Mouse (Mus musculus) megakaryocyte-erythroid progenitor cell, adult 5 weeks (primary cell): ENCODE measurements around the gene Fam114a1. TPM values are rescaled to one million over a fixed set of nuclear protein-coding genes. Genes with fewer than 3 reads are reported as not detected.

Experiments used
- polyA plus RNA-seq: library from polyadenylated mRNA; stranded (reverse); fragments of >175 nt; gene quantifications from 2 replicates; pipeline ENCODE4 v1.2.3, GENCODE M21; 2012

Gene Fam114a1
- polyA plus RNA-seq: 2.1 and 2.4 TPM in 2 replicates

GRCm38 (mm10) chr5:64969861-64970771 is at the start of gene Fam114a1:
Fam114a1 (plus strand) TSS chr5:64970071.

GRCm38 (mm10) chr5:64959843-64960230 is 10.0 kb upstream of the Fam114a1 start, which contains the start of gene Tlr6:
Tlr6 (minus strand) TSS chr5:64960097.

Other genes with a start within 250 kb of the Fam114a1 start
- 94.8 and 118 TPM in 2 replicates for gene Klf3, start 166.7 kb upstream of the Fam114a1 start, polyA plus RNA-seq
- gene Tlr1, start 36.5 kb upstream of the Fam114a1 start, polyA plus RNA-seq: 0.13 and 0.53 TPM in 2 replicates
- gene Tlr6, start 10.0 kb upstream of the Fam114a1 start, polyA plus RNA-seq: 0.03 and 0.31 TPM in 2 replicates
- gene Tmem156, start 122.1 kb downstream of the Fam114a1 start, polyA plus RNA-seq: 0.10 and 0.40 TPM in 2 replicates
- 14.4 and 22.8 TPM in 2 replicates for gene Klhl5, start 137.5 kb downstream of the Fam114a1 start, polyA plus RNA-seq
- gene Wdr19, start 229.6 kb downstream of the Fam114a1 start, polyA plus RNA-seq: 0.23 and 0.41 TPM in 2 replicates